Mouse (Mus musculus): Measurements from ENCODE around the gene Tanc1. TPM values are rescaled to one million over a fixed set of nuclear protein-coding genes. Genes with fewer than 3 reads are reported as not detected.

The Tanc1 gene
- polyA plus RNA-seq, 1 experiment from 2014 or later: 22.9 TPM

- no peaks in the 10 kb centered on the region for H3K27me3 ChIP-seq
- no peaks in the 10 kb centered on the region for H3K9me3 ChIP-seq (replicated peaks)
- ATAC-seq (replicated peaks; ENCODE audit: insufficient number of reproducible peaks, insufficient read depth, low FRiP score, low read depth): no peak
- no peak overlapping the region for H3K4me3 ChIP-seq
- H3K36me3 ChIP-seq: no peaks in the 10 kb centered on the region; the same call in 1 of the 2 replicates
- no peak overlapping the region for H3K9ac ChIP-seq
- no peak overlapping the region for H3K27ac ChIP-seq
- 92% methylated on average over 4 of the region's 4 CpGs for WGBS
- peaks cover 55% of the 10 kb centered on the region for H3K4me1 ChIP-seq (replicated peaks)
- H3K4me2 ChIP-seq: no peak overlapping the region
These were observed 156.1 kb downstream of the Tanc1 start for GRCm38 (mm10) chr2:59767893-59768292.

- Histone ChIP-seq H3K4me2 (0 out of 2 replicates have a peak overlapping the region, but pooled peaks have one; percentile 9), H3K4me1 (replicated peaks) (peaks cover 56% of the 10 kb centered on the region), H3K4me3 (no peak overlapping the region), H3K9ac (no peak overlapping the region), H3K36me3 (peaks cover 4% of the 10 kb centered on the region; the same call in 1 of the 2 replicates), H3K27ac (peak overlapping the region; percentile 72), H3K9me3 (replicated peaks) (no peaks in the 10 kb centered on the region), H3K27me3 (no peaks in the 10 kb centered on the region)
- 67% methylated on average over 13 of the region's 13 CpGs for WGBS
- ATAC-seq (replicated peaks; ENCODE audit: insufficient number of reproducible peaks, insufficient read depth, low FRiP score, low read depth): 0 out of 2 replicates have a peak, but pooled peaks have one; percentile 14
These were observed 157.0 kb downstream of the Tanc1 start for GRCm38 (mm10) chr2:59768661-59769384.

- no peaks in the 10 kb centered on the region for H3K9me3 ChIP-seq (replicated peaks)
- H3K27me3 ChIP-seq: no peaks in the 10 kb centered on the region
- H3K4me2 ChIP-seq: no peak overlapping the region
- H3K9ac ChIP-seq: no peak overlapping the region
- no peak overlapping the region for H3K4me3 ChIP-seq
- H3K36me3 ChIP-seq: peaks cover 4% of the 10 kb centered on the region; the same call in 1 of the 2 replicates
- no peak for ATAC-seq (replicated peaks; ENCODE audit: insufficient number of reproducible peaks, insufficient read depth, low FRiP score, low read depth)
- peaks cover 56% of the 10 kb centered on the region for H3K4me1 ChIP-seq (replicated peaks)
- 44% methylated on average over 3 of the region's 3 CpGs for WGBS
- peak overlapping the region; percentile 72 for H3K27ac ChIP-seq
These were observed 157.5 kb downstream of the Tanc1 start for GRCm38 (mm10) chr2:59769385-59769735.

- Histone ChIP-seq H3K4me3 (no peak overlapping the region), H3K27ac (0 out of 2 replicates have a peak overlapping the region, but pooled peaks have one; percentile 75), H3K9me3 (replicated peaks) (no peaks in the 10 kb centered on the region), H3K4me1 (replicated peaks) (peaks cover 51% of the 10 kb centered on the region), H3K36me3 (peaks cover 4% of the 10 kb centered on the region; the same call in 1 of the 2 replicates), H3K4me2 (no peak overlapping the region), H3K27me3 (no peaks in the 10 kb centered on the region), H3K9ac (no peak overlapping the region)
- 79% methylated on average over 8 of the region's 8 CpGs for WGBS
- ATAC-seq (replicated peaks; ENCODE audit: insufficient number of reproducible peaks, insufficient read depth, low FRiP score, low read depth): no peak
These were observed 159.9 kb downstream of the Tanc1 start for GRCm38 (mm10) chr2:59771708-59772107.

- Histone ChIP-seq H3K4me1 (replicated peaks) (peaks cover 51% of the 10 kb centered on the region), H3K27me3 (no peaks in the 10 kb centered on the region), H3K9ac (no peak overlapping the region), H3K4me2 (peak overlapping the region; percentile 34; the same call in 1 of the 2 replicates), H3K36me3 (peaks cover 4% of the 10 kb centered on the region; the same call in 1 of the 2 replicates), H3K4me3 (no peak overlapping the region), H3K27ac (peak overlapping the region; percentile 75), H3K9me3 (replicated peaks) (no peaks in the 10 kb centered on the region)
- ATAC-seq (replicated peaks; ENCODE audit: insufficient number of reproducible peaks, insufficient read depth, low FRiP score, low read depth): peak; percentile 44; the same call in 1 of the 2 replicates
- WGBS: 39% methylated on average over 12 of the region's 12 CpGs
These were observed 160.4 kb downstream of the Tanc1 start for GRCm38 (mm10) chr2:59772261-59772683.

GRCm38 (mm10) chr2:59774374-59774773, 162.5 kb downstream of the Tanc1 start:
- Histone ChIP-seq H3K4me2 (no peak overlapping the region), H3K27ac (no peak overlapping the region), H3K4me1 (replicated peaks) (peaks cover 34% of the 10 kb centered on the region), H3K4me3 (no peak overlapping the region), H3K9me3 (replicated peaks) (no peaks in the 10 kb centered on the region), H3K36me3 (peaks cover 4% of the 10 kb centered on the region; the same call in 1 of the 2 replicates), H3K9ac (no peak overlapping the region), H3K27me3 (no peaks in the 10 kb centered on the region)
- 85% methylated on average over 6 of the region's 6 CpGs for WGBS
- no peak for ATAC-seq (replicated peaks; ENCODE audit: insufficient number of reproducible peaks, insufficient read depth, low FRiP score, low read depth)

GRCm38 (mm10) chr2:59775148-59775547, 163.3 kb downstream of the Tanc1 start:
- WGBS: 74% methylated on average over 5 of the region's 5 CpGs

GRCm38 (mm10) chr2:59775820-59776219, 164.0 kb downstream of the Tanc1 start:
- H3K27me3 ChIP-seq: no peaks in the 10 kb centered on the region
- ATAC-seq (replicated peaks; ENCODE audit: insufficient number of reproducible peaks, insufficient read depth, low FRiP score, low read depth): no peak
- H3K4me2 ChIP-seq: no peak overlapping the region
- no peak overlapping the region for H3K4me3 ChIP-seq
- H3K4me1 ChIP-seq (replicated peaks): peaks cover 22% of the 10 kb centered on the region
- H3K9ac ChIP-seq: no peak overlapping the region
- H3K9me3 ChIP-seq (replicated peaks): no peaks in the 10 kb centered on the region
- H3K36me3 ChIP-seq: peaks cover 4% of the 10 kb centered on the region; the same call in 1 of the 2 replicates
- H3K27ac ChIP-seq: no peak overlapping the region
- WGBS: 79% methylated on average over 6 of the region's 6 CpGs

More at GRCm38 (mm10) chr2:59775148-59775547, 163.3 kb downstream of the Tanc1 start:
- Histone ChIP-seq H3K4me1 (replicated peaks) (peaks cover 29% of the 10 kb centered on the region), H3K27ac (no peak overlapping the region), H3K36me3 (peaks cover 4% of the 10 kb centered on the region; the same call in 1 of the 2 replicates), H3K9me3 (replicated peaks) (no peaks in the 10 kb centered on the region), H3K27me3 (no peaks in the 10 kb centered on the region), H3K4me3 (no peak overlapping the region), H3K9ac (no peak overlapping the region), H3K4me2 (no peak overlapping the region)
- no peak for ATAC-seq (replicated peaks; ENCODE audit: insufficient number of reproducible peaks, insufficient read depth, low FRiP score, low read depth)

GRCm38 (mm10) chr2:59779355-59779754, 167.5 kb downstream of the Tanc1 start:
- Histone ChIP-seq H3K4me2 (no peak overlapping the region), H3K9me3 (replicated peaks) (no peaks in the 10 kb centered on the region), H3K4me3 (no peak overlapping the region), H3K4me1 (replicated peaks) (peaks cover 27% of the 10 kb centered on the region), H3K9ac (no peak overlapping the region), H3K36me3 (no peaks in the 10 kb centered on the region), H3K27me3 (no peaks in the 10 kb centered on the region), H3K27ac (no peak overlapping the region)
- no peak for ATAC-seq (replicated peaks; ENCODE audit: insufficient number of reproducible peaks, insufficient read depth, low FRiP score, low read depth)
- WGBS: 82% methylated on average over 10 of the region's 10 CpGs

- WGBS: 82% methylated on average over 5 of the region's 5 CpGs
- Histone ChIP-seq H3K9me3 (replicated peaks) (no peaks in the 10 kb centered on the region), H3K4me2 (no peak overlapping the region), H3K27me3 (no peaks in the 10 kb centered on the region), H3K27ac (no peak overlapping the region), H3K4me3 (no peak overlapping the region), H3K9ac (no peak overlapping the region), H3K4me1 (replicated peaks) (peaks cover 27% of the 10 kb centered on the region), H3K36me3 (peaks cover under 1% of the 10 kb centered on the region; the same call in 1 of the 2 replicates)
- ATAC-seq (replicated peaks; ENCODE audit: insufficient number of reproducible peaks, insufficient read depth, low FRiP score, low read depth): no peak
These were observed 168.4 kb downstream of the Tanc1 start for GRCm38 (mm10) chr2:59780240-59780639.

GRCm38 (mm10) chr2:59783055-59783831, 171.4 kb downstream of the Tanc1 start:
- H3K4me2 ChIP-seq: 0 out of 2 replicates have a peak overlapping the region, but pooled peaks have one; percentile 0
- peak; percentile 29; the same call in 1 of the 2 replicates for ATAC-seq (replicated peaks; ENCODE audit: insufficient number of reproducible peaks, insufficient read depth, low FRiP score, low read depth)
- 40% methylated on average over 12 of the region's 12 CpGs for WGBS

More at GRCm38 (mm10) chr2:59783055-59783831, 171.4 kb downstream of the Tanc1 start:
- Histone ChIP-seq H3K27me3 (no peaks in the 10 kb centered on the region), H3K36me3 (peaks cover 11% of the 10 kb centered on the region; the same call in 1 of the 2 replicates), H3K4me1 (replicated peaks) (peaks cover 27% of the 10 kb centered on the region), H3K4me3 (no peak overlapping the region), H3K9ac (no peak overlapping the region), H3K27ac (peak overlapping the region; percentile 58), H3K9me3 (replicated peaks) (no peaks in the 10 kb centered on the region)

All from heart, embryonic 15.5 days (tissue).